Mouse (Mus musculus) myocyte (in vitro differentiated cells): ENCODE measurements around the gene Smg6. TPM values are rescaled to one million over a fixed set of nuclear protein-coding genes. Genes with fewer than 3 reads are reported as not detected.

Experiments used
- H3K27me3 ChIP-seq: one replicate; pipeline ENCODE4 v1.6.1; 2011; ENCODE audit not compliant: control insufficient read depth, insufficient read depth, insufficient read length
- H3K36me3 ChIP-seq: one replicate; pipeline ENCODE4 v1.6.1; 2011; ENCODE audit not compliant: control insufficient read depth, insufficient read depth
- H3K4me2 ChIP-seq: one replicate; pipeline ENCODE4 v1.6.1; 2011; ENCODE audit warnings: low read depth, control low read depth
- H3K4me3 ChIP-seq: one replicate; pipeline ENCODE4 v1.5.1; 2011; ENCODE audit warnings: mild to moderate bottlenecking, control low read depth, moderate library complexity
- H3K79me2 ChIP-seq: one replicate; pipeline ENCODE4 v1.6.1; 2011; ENCODE audit not compliant: control insufficient read depth, insufficient read depth
- H3ac ChIP-seq: one replicate; pipeline ENCODE4 v1.6.1; 2011; ENCODE audit not compliant: control insufficient read depth, insufficient read length
- CEBPB ChIP-seq: IDR thresholded peaks from 2 replicates; pipeline ENCODE4 v1.6.1; 2011; ENCODE audit warnings: mild to moderate bottlenecking, moderate library complexity; ENCODE audit not compliant: poor library complexity, insufficient read depth, severe bottlenecking
- E2F4 ChIP-seq: IDR thresholded peaks from one replicate; pipeline ENCODE4 v1.6.1; 2011; ENCODE audit warnings: mild to moderate bottlenecking, control low read depth, moderate library complexity; ENCODE audit not compliant: insufficient read depth
- MAX ChIP-seq: IDR thresholded peaks from one replicate; pipeline ENCODE4 v1.6.1; 2011; ENCODE audit warnings: low read depth, mild to moderate bottlenecking, control low read depth
- MYOD1 ChIP-seq, 3 experiments: IDR thresholded peaks; one replicate each; pipeline ENCODE4 v1.6.1; 2011; ENCODE audit warnings: control low read depth in 2 of 3, low read depth in 2 of 3, mild to moderate bottlenecking in 2 of 3, moderate library complexity in 1 of 3; ENCODE audit not compliant: insufficient read length in 2 of 3, control insufficient read depth in 1 of 3
- MYOG ChIP-seq, 3 experiments: IDR thresholded peaks; one replicate each; pipeline ENCODE4 v1.6.1; 2011; ENCODE audit warnings: control low read depth in 2 of 3, low read depth in 2 of 3, mild to moderate bottlenecking in 2 of 3; ENCODE audit not compliant: insufficient read length in 2 of 3, control insufficient read depth in 1 of 3, insufficient read depth in 1 of 3
- POLR2A ChIP-seq: IDR thresholded peaks from one replicate; pipeline ENCODE4 v1.6.1; 2011; ENCODE audit warnings: low read depth, mild to moderate bottlenecking, control low read depth, moderate library complexity; ENCODE audit not compliant: insufficient read length
- POLR2AphosphoS2 ChIP-seq: IDR thresholded peaks from one replicate; pipeline ENCODE4 v1.6.1; 2011; ENCODE audit warnings: low read depth, control low read depth; ENCODE audit not compliant: insufficient read length
- REST ChIP-seq: IDR thresholded peaks from one replicate; pipeline ENCODE4 v1.6.1; 2011; ENCODE audit warnings: mild to moderate bottlenecking, control low read depth, moderate library complexity; ENCODE audit not compliant: insufficient read depth, insufficient read length
- SRF ChIP-seq: IDR thresholded peaks from one replicate; pipeline ENCODE4 v1.6.1; 2011; ENCODE audit warnings: low read depth; ENCODE audit not compliant: control insufficient read depth, insufficient read length
- TCF12 ChIP-seq: IDR thresholded peaks from one replicate; pipeline ENCODE4 v1.6.1; 2011; ENCODE audit warnings: mild to moderate bottlenecking, control low read depth; ENCODE audit not compliant: poor library complexity, insufficient read depth, severe bottlenecking
- TCF3 ChIP-seq: IDR thresholded peaks from one replicate; pipeline ENCODE4 v1.6.1; 2011; ENCODE audit warnings: low read depth, control low read depth; ENCODE audit not compliant: insufficient read length
- USF1 ChIP-seq: IDR thresholded peaks from one replicate; pipeline ENCODE4 v1.6.1; 2011; ENCODE audit warnings: low read depth, mild to moderate bottlenecking, control low read depth, moderate library complexity
- polyA plus RNA-seq: library from polyadenylated mRNA; unstranded; fragments of >200 nt; fragmentation: generic; extraction: Trizol; gene quantifications from one replicate; pipeline ENCODE4 v1.2.1, GENCODE M21; 2012; ENCODE audit warnings: missing spikeins

Gene Smg6
- polyA plus RNA-seq, 1 experiment = 14.7 TPM

- Histone ChIP-seq H3K79me2 (no peaks in the 10 kb centered on the region), H3K27me3 (no peaks in the 10 kb centered on the region), H3K36me3 (peaks cover 28% of the 10 kb centered on the region), H3K4me3 (no peak overlapping the region), H3ac (no peak overlapping the region), H3K4me2 (no peak overlapping the region)
- TF ChIP-seq TCF12 = no peak
- no peak for TF ChIP-seq TCF3
- TF ChIP-seq USF1 = no peak
- TF ChIP-seq REST = no peak
- TF ChIP-seq SRF = no peak
- no peak for TF ChIP-seq MYOD1 (IDR thresholded peaks at IDR 0.05; ENCODE audit: control insufficient read depth in 1 of 3, insufficient read length in 2 of 3, low read depth in 2 of 3)
- no peak for TF ChIP-seq E2F4
- no peak for TF ChIP-seq CEBPB
- TF ChIP-seq MYOG (IDR thresholded peaks at IDR 0.05; ENCODE audit: control insufficient read depth in 1 of 3, insufficient read depth in 1 of 3, insufficient read length in 2 of 3, low read depth in 2 of 3) = no peak
- TF ChIP-seq POLR2AphosphoS2 = no peak
- TF ChIP-seq POLR2A = no peak
- no peak for TF ChIP-seq MAX
Measured at GRCm38 (mm10) chr11:75148332-75149035, 222.9 kb downstream of the Smg6 start.

GRCm38 (mm10) chr11:75150346-75150745 is 224.7 kb downstream of the Smg6 start:
- H3K36me3 ChIP-seq = peaks cover 19% of the 10 kb centered on the region
- no peaks in the 10 kb centered on the region for H3K27me3 ChIP-seq
- H3K4me3 ChIP-seq = no peak overlapping the region
- no peak overlapping the region for H3ac ChIP-seq
- no peaks in the 10 kb centered on the region for H3K79me2 ChIP-seq
- no peak for TF ChIP-seq MYOG (IDR thresholded peaks at IDR 0.05; ENCODE audit: control insufficient read depth in 1 of 3, insufficient read depth in 1 of 3, insufficient read length in 2 of 3, low read depth in 2 of 3)
- no peak for TF ChIP-seq MAX
- TF ChIP-seq MYOD1 (IDR thresholded peaks at IDR 0.05; ENCODE audit: control insufficient read depth in 1 of 3, insufficient read length in 2 of 3, low read depth in 2 of 3) = no peak
- TF ChIP-seq E2F4 = no peak
- no peak for TF ChIP-seq POLR2AphosphoS2
- no peak for TF ChIP-seq USF1
- TF ChIP-seq CEBPB = no peak
- TF ChIP-seq POLR2A = no peak
- no peak for TF ChIP-seq TCF12
- H3K4me2 ChIP-seq = no peak overlapping the region

GRCm38 (mm10) chr11:75152603-75153557 is 227.3 kb downstream of the Smg6 start:
- Histone ChIP-seq H3ac (no peak overlapping the region), H3K36me3 (peaks cover 12% of the 10 kb centered on the region), H3K27me3 (no peaks in the 10 kb centered on the region), H3K4me2 (peak overlapping the region; percentile 48), H3K79me2 (no peaks in the 10 kb centered on the region), H3K4me3 (peak overlapping the region; percentile 14)
- TF ChIP-seq MYOD1 (IDR thresholded peaks at IDR 0.05; ENCODE audit: control insufficient read depth in 1 of 3, insufficient read length in 2 of 3, low read depth in 2 of 3) (peak in 1 of 3 experiments; percentile 8), USF1 (no peak), POLR2A (no peak), MYOG (IDR thresholded peaks at IDR 0.05; ENCODE audit: control insufficient read depth in 1 of 3, insufficient read depth in 1 of 3, insufficient read length in 2 of 3, low read depth in 2 of 3) (no peak)

GRCm38 (mm10) chr11:75154053-75154585 is 228.5 kb downstream of the Smg6 start:
- Histone ChIP-seq H3K4me2 (no peak overlapping the region), H3K79me2 (no peaks in the 10 kb centered on the region), H3K4me3 (no peak overlapping the region), H3K36me3 (peaks cover 12% of the 10 kb centered on the region), H3ac (no peak overlapping the region), H3K27me3 (no peaks in the 10 kb centered on the region)
- TF ChIP-seq MYOD1 (IDR thresholded peaks at IDR 0.05; ENCODE audit: control insufficient read depth in 1 of 3, insufficient read length in 2 of 3, low read depth in 2 of 3) = no peak
- TF ChIP-seq USF1 = no peak
- TF ChIP-seq REST = no peak
- TF ChIP-seq MYOG (IDR thresholded peaks at IDR 0.05; ENCODE audit: control insufficient read depth in 1 of 3, insufficient read depth in 1 of 3, insufficient read length in 2 of 3, low read depth in 2 of 3) = no peak
- TF ChIP-seq CEBPB = no peak
- TF ChIP-seq TCF3 = no peak
- no peak for TF ChIP-seq MAX
- no peak for TF ChIP-seq POLR2AphosphoS2
- TF ChIP-seq TCF12 = no peak
- no peak for TF ChIP-seq POLR2A
